Mouse (Mus musculus): ENCODE results near the gene Mrpl39. TPM values are rescaled to one million over a fixed set of nuclear protein-coding genes. Genes with fewer than 3 reads are reported as not detected.

Mrpl39 gene
- polyA plus RNA-seq, 1 experiment from 2014 or later = 54.4 TPM

- 49% methylated on average over 8 of the region's 8 CpGs for WGBS
Observed at GRCm38 (mm10) chr16:84704661-84705240, 30.8 kb downstream of the Mrpl39 start.

GRCm38 (mm10) chr16:84703769-84704660, 31.5 kb downstream of the Mrpl39 start:
- Histone ChIP-seq H3K27ac (ENCODE audit: low read depth, low read length) (no peak overlapping the region), H3K36me3 (ENCODE audit: control insufficient read depth, insufficient read depth, low read length) (no peaks in the 10 kb centered on the region), H3K9ac (ENCODE audit: low read depth, low read length) (peak overlapping the region; percentile 66; the same call in 1 of the 2 replicates), H3K27me3 (ENCODE audit: control insufficient read depth, insufficient read depth, low read length) (0 out of 2 replicates have a peak, but pooled peaks cover 3% of the 10 kb centered on the region), H3K4me1 (ENCODE audit: control insufficient read depth, insufficient read depth, low read length) (no peaks in the 10 kb centered on the region), H3K4me3 (ENCODE audit: low read length) (peak overlapping the region; percentile 67), H3K4me2 (replicated peaks; ENCODE audit: low read depth, low read length) (peak overlapping the region; percentile 98), H3K9me3 (ENCODE audit: control insufficient read depth, low read length) (no peaks in the 10 kb centered on the region)
- 60% methylated on average over 13 of the region's 13 CpGs for WGBS
- no peak for ATAC-seq (ENCODE audit: low FRiP score, low TSS enrichment)

More at GRCm38 (mm10) chr16:84704661-84705240, 30.8 kb downstream of the Mrpl39 start:
- H3K36me3 ChIP-seq (ENCODE audit: control insufficient read depth, insufficient read depth, low read length) = no peaks in the 10 kb centered on the region
- no peak for ATAC-seq (ENCODE audit: low FRiP score, low TSS enrichment)
- H3K27me3 ChIP-seq (ENCODE audit: control insufficient read depth, insufficient read depth, low read length) = 0 out of 2 replicates have a peak, but pooled peaks cover 3% of the 10 kb centered on the region
- no peaks in the 10 kb centered on the region for H3K4me1 ChIP-seq (ENCODE audit: control insufficient read depth, insufficient read depth, low read length)
- H3K9ac ChIP-seq (ENCODE audit: low read depth, low read length) = no peak overlapping the region
- H3K4me2 ChIP-seq (replicated peaks; ENCODE audit: low read depth, low read length) = no peak overlapping the region
- no peak overlapping the region for H3K27ac ChIP-seq (ENCODE audit: low read depth, low read length)
- H3K9me3 ChIP-seq (ENCODE audit: control insufficient read depth, low read length) = no peaks in the 10 kb centered on the region
- no peak overlapping the region for H3K4me3 ChIP-seq (ENCODE audit: low read length)

- peak overlapping the region; percentile 67 for H3K4me3 ChIP-seq (ENCODE audit: low read length)
- H3K4me1 ChIP-seq (ENCODE audit: control insufficient read depth, insufficient read depth, low read length) = no peaks in the 10 kb centered on the region
- peak overlapping the region; percentile 66 for H3K9ac ChIP-seq (ENCODE audit: low read depth, low read length)
- no peaks in the 10 kb centered on the region for H3K9me3 ChIP-seq (ENCODE audit: control insufficient read depth, low read length)
- H3K4me2 ChIP-seq (replicated peaks; ENCODE audit: low read depth, low read length) = peak overlapping the region; percentile 98
- H3K27ac ChIP-seq (ENCODE audit: low read depth, low read length) = no peak overlapping the region
- ATAC-seq (ENCODE audit: low FRiP score, low TSS enrichment) = peak; percentile 89
- no peaks in the 10 kb centered on the region for H3K36me3 ChIP-seq (ENCODE audit: control insufficient read depth, insufficient read depth, low read length)
- WGBS = 1% methylated on average over 55 of the region's 55 CpGs
- H3K27me3 ChIP-seq (ENCODE audit: control insufficient read depth, insufficient read depth, low read length) = 0 out of 2 replicates have a peak, but pooled peaks cover 3% of the 10 kb centered on the region
Observed at GRCm38 (mm10) chr16:84703129-84703768, 32.3 kb downstream of the Mrpl39 start.

GRCm38 (mm10) chr16:84702230-84703128, 33.1 kb downstream of the Mrpl39 start:
- Histone ChIP-seq H3K36me3 (ENCODE audit: control insufficient read depth, insufficient read depth, low read length) (no peaks in the 10 kb centered on the region), H3K4me2 (replicated peaks; ENCODE audit: low read depth, low read length) (peak overlapping the region; percentile 98), H3K9ac (ENCODE audit: low read depth, low read length) (peak overlapping the region; percentile 66), H3K4me3 (ENCODE audit: low read length) (peak overlapping the region; percentile 67), H3K27ac (ENCODE audit: low read depth, low read length) (no peak overlapping the region), H3K4me1 (ENCODE audit: control insufficient read depth, insufficient read depth, low read length) (no peaks in the 10 kb centered on the region), H3K27me3 (ENCODE audit: control insufficient read depth, insufficient read depth, low read length) (0 out of 2 replicates have a peak, but pooled peaks cover 3% of the 10 kb centered on the region), H3K9me3 (ENCODE audit: control insufficient read depth, low read length) (no peaks in the 10 kb centered on the region)
- ATAC-seq (ENCODE audit: low FRiP score, low TSS enrichment) = peak; percentile 70
- 14% methylated on average over 39 of the region's 39 CpGs for WGBS

GRCm38 (mm10) chr16:84701041-84701440, 34.5 kb downstream of the Mrpl39 start:
- no peaks in the 10 kb centered on the region for H3K4me1 ChIP-seq (ENCODE audit: control insufficient read depth, insufficient read depth, low read length)
- H3K27me3 ChIP-seq (ENCODE audit: control insufficient read depth, insufficient read depth, low read length) = 0 out of 2 replicates have a peak, but pooled peaks cover 3% of the 10 kb centered on the region
- no peaks in the 10 kb centered on the region for H3K9me3 ChIP-seq (ENCODE audit: control insufficient read depth, low read length)
- no peaks in the 10 kb centered on the region for H3K36me3 ChIP-seq (ENCODE audit: control insufficient read depth, insufficient read depth, low read length)
- no peak overlapping the region for H3K9ac ChIP-seq (ENCODE audit: low read depth, low read length)
- no peak overlapping the region for H3K4me3 ChIP-seq (ENCODE audit: low read length)
- H3K4me2 ChIP-seq (replicated peaks; ENCODE audit: low read depth, low read length) = no peak overlapping the region
- 93% methylated on average over 5 of the region's 5 CpGs for WGBS
- no peak overlapping the region for H3K27ac ChIP-seq (ENCODE audit: low read depth, low read length)
- no peak for ATAC-seq (ENCODE audit: low FRiP score, low TSS enrichment)

- Histone ChIP-seq H3K27ac (ENCODE audit: low read depth, low read length) (no peak overlapping the region), H3K36me3 (ENCODE audit: control insufficient read depth, insufficient read depth, low read length) (no peaks in the 10 kb centered on the region), H3K9me3 (ENCODE audit: control insufficient read depth, low read length) (no peaks in the 10 kb centered on the region), H3K4me3 (ENCODE audit: low read length) (no peak overlapping the region), H3K4me2 (replicated peaks; ENCODE audit: low read depth, low read length) (no peak overlapping the region), H3K4me1 (ENCODE audit: control insufficient read depth, insufficient read depth, low read length) (no peaks in the 10 kb centered on the region), H3K27me3 (ENCODE audit: control insufficient read depth, insufficient read depth, low read length) (no peaks in the 10 kb centered on the region), H3K9ac (ENCODE audit: low read depth, low read length) (no peak overlapping the region)
- no peak for ATAC-seq (ENCODE audit: low FRiP score, low TSS enrichment)
- 55% methylated on average over 6 of the region's 6 CpGs for WGBS
Observed at GRCm38 (mm10) chr16:84698708-84699107, 36.8 kb downstream of the Mrpl39 start.

GRCm38 (mm10) chr16:84696178-84696577, 39.4 kb downstream of the Mrpl39 start:
- Histone ChIP-seq H3K4me2 (replicated peaks; ENCODE audit: low read depth, low read length) (no peak overlapping the region), H3K36me3 (ENCODE audit: control insufficient read depth, insufficient read depth, low read length) (no peaks in the 10 kb centered on the region), H3K27me3 (ENCODE audit: control insufficient read depth, insufficient read depth, low read length) (no peaks in the 10 kb centered on the region), H3K27ac (ENCODE audit: low read depth, low read length) (no peak overlapping the region), H3K9me3 (ENCODE audit: control insufficient read depth, low read length) (no peaks in the 10 kb centered on the region), H3K4me3 (ENCODE audit: low read length) (no peak overlapping the region), H3K4me1 (ENCODE audit: control insufficient read depth, insufficient read depth, low read length) (no peaks in the 10 kb centered on the region), H3K9ac (ENCODE audit: low read depth, low read length) (no peak overlapping the region)
- peak; percentile 60 for ATAC-seq (ENCODE audit: low FRiP score, low TSS enrichment)
- 79% methylated on average over 11 of the region's 11 CpGs for WGBS

GRCm38 (mm10) chr16:84681991-84682390, 53.6 kb downstream of the Mrpl39 start:
- no peak for ATAC-seq (ENCODE audit: low FRiP score, low TSS enrichment)
- Histone ChIP-seq H3K4me1 (ENCODE audit: control insufficient read depth, insufficient read depth, low read length) (no peaks in the 10 kb centered on the region), H3K27ac (ENCODE audit: low read depth, low read length) (no peak overlapping the region), H3K4me3 (ENCODE audit: low read length) (no peak overlapping the region), H3K4me2 (replicated peaks; ENCODE audit: low read depth, low read length) (no peak overlapping the region), H3K9me3 (ENCODE audit: control insufficient read depth, low read length) (no peaks in the 10 kb centered on the region), H3K27me3 (ENCODE audit: control insufficient read depth, insufficient read depth, low read length) (no peaks in the 10 kb centered on the region), H3K9ac (ENCODE audit: low read depth, low read length) (no peak overlapping the region), H3K36me3 (ENCODE audit: control insufficient read depth, insufficient read depth, low read length) (no peaks in the 10 kb centered on the region)
- whole genome bisulfite sequencing = 48% methylated on average over 4 of the region's 4 CpGs

Measured in kidney, embryonic 14.5 days (tissue).